Mouse (Mus musculus) fat pad, adult 2 months (tissue): ENCODE data around the gene Abhd17c.
"Not testable (repeated sequence)": the region's sequence is repeated elsewhere in the genome, so short reads cannot be mapped to it uniquely, and the experiment has no call there.

Source experiments
- DNase-seq: peaks from one replicate; pipeline ENCODE4 v3.0.0-alpha.2; 2011; ENCODE audit warnings: low read depth, low spot score; ENCODE audit errors: extremely low read depth

Abhd17c gene

DNA sequence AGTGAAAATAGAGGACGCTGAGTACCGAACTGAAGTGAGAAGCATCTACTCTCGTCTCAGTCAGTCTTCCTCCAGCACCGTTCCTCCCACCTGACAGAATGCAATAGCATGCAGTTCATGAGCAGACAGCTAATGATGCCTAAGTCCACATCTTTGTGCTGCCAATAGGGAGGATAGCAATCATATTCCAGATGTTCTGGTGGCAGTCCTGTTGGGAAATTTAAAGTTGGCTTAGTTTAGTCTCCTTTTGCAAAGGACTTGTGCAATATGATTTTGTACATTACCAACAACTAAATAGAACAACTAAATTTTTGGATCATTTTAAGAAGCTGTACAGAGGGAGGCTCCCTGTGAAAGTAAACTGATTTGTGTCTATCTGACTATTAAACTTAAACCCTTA lies 2.1 kb upstream of the Abhd17c start:
- no peak for DNase-seq

DNA sequence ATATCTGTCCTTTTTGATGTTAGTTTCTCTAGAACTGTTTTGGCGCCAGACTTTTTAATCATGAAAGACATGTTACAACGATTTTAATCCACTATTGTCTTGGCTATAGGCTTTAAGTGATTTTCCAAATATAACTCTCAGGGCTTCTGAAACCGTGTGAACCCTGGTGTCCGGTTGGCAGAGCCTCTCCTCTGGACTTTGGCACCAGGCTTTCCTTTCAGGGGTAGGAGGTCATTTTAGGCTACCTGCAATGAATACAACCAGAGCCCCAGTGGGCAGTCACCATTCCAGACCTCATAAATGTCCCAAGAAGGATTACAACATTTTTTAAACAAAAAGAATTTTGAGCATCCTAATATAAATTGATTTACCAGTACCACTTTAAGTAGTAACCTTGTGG lies 1.1 kb upstream of the Abhd17c start:
- no peak for DNase-seq

DNA sequence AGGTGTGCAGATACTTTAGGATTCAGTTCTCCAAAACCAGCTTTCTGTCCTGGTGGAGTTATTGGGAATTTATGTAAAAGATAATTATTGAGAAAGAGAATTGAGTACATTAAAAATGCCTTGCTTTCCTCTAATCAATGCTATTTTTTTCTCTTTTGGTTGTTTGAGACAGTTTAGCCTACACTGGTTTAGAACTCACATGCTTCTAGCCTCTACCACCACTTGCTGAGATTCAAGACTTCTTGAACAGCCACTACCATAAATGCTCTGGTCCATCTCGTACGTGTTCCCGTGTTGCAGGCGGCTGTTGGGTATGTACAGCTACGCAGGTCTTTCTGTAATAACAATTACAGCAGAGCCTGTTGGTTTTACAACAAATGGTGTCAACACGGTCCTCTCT lies 681 bp upstream of the Abhd17c start:
- DNase-seq, result no peak

DNA sequence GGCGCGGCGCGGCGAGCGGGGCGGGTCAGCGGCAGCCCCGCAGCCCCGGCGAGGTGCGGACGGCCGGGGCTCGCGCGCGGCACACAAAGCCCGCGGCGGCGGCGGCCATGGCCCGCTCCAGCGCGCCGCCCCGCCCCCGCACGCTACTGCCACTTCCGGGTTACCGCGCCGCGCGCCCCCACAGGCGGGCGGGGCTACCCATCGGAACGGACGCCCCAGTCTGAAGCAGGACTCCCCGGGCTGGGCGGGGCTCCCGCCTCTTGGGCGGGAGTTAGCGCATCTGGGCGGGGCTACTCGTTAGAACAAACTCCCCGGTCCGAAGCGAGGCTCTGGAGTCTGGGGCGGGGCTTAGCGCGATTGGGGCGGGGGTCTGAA lies 254 bp upstream of the Abhd17c start:
- no peak for DNase-seq

DNA sequence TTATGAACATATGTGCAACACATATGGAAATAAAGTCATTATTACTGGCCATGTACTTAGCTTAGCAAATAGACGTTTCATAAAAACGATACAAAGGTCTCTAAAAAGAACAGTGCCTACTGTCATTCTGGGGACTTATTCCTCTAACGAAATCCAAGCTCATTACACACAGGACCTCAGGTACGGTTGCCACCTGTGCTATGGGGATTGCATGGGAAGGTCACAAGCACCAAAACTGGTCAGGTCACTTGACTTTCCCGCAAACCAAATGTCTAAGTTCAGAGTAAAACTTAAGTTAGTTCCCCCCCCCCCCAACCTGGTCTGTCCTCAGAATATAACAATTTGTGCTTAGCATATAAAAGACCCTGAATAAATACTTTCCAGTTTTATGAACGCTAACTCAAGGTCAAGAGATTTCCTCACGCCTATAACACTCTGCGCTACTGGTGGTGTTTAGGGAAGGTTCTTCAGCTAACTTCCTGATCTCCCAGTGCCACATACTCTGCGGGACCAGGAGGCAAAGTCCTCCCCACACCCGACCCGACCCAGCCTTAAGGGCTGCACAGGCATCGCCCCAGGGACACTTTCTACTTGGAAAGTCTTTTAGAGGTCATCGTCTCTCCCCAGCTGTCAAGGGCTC lies 1.2 kb downstream of the Abhd17c start:
- DNase-seq, result no peak

DNA sequence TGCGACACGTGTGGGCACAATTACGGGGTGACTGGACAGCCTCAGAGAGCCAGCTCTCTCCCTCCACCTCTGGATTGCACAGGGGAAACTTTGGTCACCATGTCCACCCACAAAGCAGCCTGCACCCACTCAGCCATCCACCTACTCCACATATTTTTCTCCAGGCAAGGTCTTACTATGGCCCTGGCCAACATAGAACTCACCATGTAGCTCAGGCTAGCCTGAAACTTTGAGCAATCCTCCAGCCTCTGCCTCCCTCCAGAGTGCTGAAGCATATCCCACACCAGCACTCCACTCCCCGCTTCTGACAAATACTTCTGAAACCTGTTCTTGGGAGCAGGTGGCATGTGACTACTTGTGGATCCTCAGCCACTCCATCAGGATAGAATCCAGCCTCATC lies 1.9 kb downstream of the Abhd17c start:
- no peak for DNase-seq

DNA sequence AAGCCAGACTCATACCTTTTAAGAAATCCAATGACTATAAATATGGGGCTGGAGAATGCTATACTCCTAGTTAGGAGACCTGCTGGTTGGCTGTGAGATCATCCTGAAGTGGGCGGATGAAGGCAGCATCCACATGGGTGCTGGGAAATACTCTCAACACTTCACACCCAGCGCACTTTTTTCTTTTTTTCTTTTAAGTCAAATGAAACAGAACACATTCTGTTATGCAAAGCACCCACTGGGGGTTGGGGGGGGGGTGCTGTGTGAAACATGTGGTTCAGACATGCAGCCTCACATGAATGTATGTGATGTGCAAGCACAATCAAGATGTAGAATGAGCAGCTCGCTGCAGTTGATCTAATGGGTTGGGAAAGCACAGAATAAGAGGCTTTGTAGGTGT lies 2.8 kb downstream of the Abhd17c start:
- no peak for DNase-seq

DNA sequence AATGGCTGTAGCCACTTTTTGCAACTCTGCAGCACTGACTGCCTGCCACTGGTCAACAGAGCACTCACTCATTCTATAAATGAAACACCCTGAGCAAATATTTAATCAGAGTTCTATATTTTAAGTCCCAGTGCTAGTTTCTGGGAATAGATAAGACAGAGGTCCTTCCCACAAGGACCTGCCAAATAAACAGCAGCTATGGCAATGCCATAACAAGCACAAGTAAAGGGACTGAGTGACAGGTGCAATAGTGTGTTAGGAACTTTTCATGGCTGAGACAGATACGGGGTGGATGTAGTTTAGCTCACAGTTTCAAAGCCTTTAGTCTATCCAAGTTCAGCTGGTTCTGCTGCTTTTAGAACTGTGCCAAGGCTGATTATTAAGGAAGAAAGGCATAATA lies 3.9 kb downstream of the Abhd17c start:
- DNase-seq, result no peak

DNA sequence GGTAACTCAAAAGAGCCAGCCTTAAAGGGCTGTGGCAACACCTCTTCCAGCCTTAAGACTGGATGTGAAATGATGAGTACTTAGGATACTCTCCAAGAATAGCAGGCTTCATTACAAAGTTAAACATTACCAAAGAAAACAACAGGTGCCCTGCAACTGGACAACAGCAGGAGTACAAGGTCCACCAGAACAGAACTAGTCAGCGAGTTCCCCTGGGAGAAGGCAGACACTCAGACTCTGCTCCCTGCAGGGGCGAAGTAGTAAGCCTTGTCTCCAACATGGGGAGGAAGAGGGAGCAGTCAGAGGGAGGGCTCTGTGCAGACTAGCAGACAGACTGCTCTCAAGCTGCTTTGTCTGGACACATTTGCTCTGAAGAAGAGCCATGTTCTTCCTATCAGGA lies 6.1 kb downstream of the Abhd17c start:
- no peak for DNase-seq

DNA sequence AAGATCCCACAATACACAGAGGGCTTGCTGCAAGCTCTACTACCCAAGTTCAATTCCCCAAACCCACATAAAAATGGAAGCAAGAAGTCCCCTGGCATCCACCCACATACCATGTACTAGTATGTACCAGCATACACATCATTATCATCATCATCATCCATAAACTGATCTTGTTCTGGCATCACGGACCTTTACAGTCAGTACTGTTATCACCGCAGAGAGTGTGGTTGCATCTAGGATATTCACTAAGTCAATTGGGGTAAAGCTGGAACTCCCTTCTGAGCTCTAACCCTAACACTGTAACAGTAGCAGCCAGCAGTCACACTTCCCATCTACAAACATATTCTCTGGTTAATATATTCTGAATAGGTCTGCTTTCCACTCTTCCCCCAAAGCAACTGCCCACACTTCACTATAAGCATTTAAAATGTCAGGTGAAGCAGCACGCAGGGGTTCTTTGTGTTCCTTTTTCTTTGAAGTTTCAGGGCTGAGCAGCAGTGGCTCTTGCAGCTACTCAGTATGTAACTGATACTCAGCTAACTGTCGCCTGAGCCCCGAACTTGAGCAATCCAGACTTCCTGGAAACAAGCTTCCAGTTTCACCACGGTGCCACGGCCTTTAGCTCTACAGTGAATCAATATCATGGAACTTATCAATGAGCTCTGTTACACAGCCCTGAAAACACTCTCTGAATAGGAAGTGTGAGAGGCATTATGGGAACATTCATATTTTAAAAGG lies 8.8 kb downstream of the Abhd17c start:
- no peak for DNase-seq

DNA sequence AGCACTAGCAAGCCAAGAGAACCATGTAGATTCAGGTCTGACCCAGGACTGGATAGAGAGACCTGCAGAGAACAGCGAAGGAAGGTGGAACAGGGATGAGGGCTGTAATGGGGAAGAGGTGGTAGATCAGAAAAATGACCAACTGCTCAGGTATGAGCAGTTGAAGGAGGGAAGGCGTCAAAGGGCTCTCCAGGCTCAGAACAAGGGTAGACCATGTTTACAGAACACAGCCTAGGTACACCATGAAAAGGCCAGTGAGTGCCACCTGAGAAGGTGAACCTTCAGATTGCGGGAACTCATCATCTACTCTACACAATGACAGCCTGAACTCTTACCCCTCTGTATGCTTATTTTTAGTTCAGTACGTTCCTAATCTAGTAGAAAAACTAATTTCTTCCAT lies 9.5 kb downstream of the Abhd17c start:
- DNase-seq, result no peak

DNA sequence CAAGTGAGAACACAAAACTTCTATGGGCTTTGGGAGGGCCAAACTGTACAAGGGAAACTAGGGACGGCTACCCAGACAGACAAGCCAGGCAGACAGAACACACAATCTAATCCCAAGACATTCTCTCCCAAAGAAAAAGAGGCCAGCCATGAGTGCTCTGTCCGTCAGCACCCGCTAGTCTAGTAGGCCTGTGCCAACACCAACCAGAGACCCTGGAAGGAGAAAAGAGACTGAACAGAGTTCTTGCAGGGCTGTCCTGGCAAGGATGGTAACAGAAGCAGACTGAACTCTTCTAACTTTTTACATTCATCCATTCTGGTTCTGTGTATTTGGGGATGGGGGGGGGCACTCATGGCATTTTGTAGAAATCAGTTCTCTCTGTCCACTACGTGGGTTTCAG lies 12.1 kb downstream of the Abhd17c start:
- DNase-seq, result no peak

DNA sequence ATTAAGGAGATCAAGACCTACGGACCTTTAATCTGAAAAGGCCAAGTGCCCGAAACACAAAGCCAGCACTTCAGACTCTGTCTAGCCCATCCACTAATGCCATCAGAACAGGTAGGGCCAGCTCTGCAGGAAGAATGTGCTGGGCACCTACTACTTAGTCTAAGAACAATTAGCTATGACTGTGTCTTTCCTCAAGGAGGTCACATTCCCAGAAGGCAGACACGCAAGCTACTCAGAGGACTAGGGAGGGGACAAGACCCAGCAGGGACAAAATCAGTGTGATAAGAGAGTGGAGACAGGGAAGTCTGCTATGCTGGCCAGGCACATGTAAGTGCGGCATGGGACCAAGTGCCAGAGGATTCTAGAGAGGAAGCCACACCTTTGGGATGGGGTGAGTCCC lies 13.0 kb downstream of the Abhd17c start:
- no peak for DNase-seq

DNA sequence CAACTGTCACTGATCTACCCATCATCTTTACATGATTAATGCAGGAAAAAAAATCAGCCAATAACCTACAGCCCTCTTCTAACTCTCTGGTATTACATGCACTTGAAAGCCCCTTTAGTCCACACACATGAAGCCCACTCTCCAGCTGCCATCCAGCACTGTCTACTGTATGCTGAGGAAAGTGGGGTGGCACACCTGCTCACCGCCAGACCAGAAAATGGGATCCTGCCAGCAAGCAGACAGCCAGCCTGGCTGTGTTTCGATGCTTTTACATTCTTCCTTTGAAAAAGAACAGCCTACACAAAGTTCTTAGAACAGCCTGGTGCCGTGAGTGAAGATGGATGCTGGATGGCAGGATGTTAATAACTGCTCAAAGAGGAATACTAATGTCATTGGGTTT lies 13.9 kb downstream of the Abhd17c start:
- DNase-seq, result no peak

DNA sequence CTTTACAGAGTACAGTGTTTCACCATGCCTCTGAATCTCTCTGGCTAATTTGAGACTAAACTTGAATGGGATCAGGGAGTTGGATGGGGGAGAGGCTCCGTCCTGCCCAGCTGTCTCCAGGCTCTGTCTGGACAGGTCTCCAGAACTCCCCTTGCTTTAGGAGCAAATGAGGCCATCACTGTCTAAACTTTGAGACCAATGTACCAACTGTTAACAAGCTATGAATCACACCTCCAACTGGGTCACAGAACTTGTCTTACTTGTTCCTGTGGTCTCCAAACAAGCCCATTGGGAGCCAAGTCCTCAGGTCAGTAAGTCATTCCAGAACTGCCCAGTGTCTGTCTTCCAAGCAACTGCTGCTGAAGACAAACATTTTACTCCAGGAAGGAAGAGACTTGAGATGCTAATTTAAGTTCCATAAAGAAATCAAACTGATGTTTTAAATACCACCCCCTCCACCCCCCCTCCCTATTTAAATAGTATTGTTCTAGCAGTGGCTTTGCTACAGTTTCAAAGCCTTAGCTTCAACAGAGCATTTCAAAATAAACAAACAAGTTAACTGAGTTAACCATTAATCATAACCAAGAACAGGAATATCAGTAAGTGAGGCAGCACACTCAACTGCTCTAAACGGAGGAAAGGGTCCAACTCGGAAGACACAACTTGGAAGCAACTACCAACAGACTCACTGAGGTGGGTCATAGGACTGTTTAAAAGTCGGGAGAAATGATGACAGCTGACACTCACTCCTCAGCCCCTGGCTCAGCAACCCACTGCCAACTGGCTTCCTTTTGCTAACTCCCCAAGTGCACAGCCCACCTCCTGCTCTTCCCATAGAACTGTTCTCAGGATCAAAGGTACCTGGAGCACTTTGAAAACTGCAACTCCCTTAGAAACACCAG lies 15.6 kb downstream of the Abhd17c start:
- peak; percentile 94 for DNase-seq

DNA sequence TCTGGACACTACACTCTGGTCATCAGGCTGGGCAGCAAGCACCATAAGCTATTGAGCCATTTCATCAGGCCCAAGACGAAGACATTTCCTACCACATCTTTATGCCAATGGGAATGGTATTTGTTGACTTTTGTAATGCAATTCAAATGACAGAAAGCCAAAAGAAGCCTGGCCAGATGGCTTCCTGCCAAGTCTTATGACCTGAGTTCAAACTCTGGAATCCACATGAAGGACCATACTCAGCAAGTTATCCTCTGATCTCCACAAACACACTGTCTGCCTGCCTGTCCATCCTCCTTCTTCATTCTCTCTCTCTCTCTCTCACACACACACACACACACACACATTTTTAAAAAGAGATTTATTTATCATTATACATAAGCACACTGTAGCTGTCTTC lies 19.0 kb downstream of the Abhd17c start:
- no peak for DNase-seq

DNA sequence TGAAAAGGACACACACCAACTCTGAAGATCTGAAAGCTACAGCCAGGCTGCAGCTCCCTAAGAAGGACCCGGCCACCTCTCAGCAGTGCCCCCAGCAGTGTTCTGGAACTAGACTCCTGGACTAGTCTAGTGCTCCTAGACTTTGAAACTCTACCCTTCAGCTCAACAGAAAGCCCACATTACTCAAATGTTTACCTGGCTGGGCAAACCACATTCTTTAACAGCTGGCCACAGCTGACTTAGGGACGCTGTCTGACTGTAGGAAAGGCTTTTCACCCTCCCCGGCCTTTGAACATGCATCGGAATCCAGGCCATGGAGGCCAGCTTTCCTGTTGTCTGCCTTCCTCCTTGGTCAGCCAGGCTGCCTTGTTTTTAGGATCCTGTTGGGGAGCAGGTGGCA lies 20.0 kb downstream of the Abhd17c start:
- no peak for DNase-seq

DNA sequence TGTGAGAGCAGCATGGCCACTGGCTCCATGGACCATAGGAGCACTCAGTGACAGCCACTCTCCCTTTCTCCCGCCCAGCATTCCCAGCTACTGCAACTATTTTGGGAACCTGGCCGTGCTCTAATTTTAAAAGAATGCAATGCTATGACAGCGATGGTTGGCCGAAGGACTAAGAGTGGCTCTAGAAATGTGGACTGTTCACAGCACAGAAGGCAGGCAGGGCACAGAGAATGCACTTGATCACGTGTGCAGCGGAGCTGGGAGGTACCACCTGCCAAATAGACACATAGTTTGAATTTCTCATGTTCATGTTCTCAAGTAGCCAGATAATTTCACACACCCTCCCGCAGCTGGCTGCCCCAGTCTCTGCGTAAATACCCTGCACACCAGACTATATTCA lies 23.0 kb downstream of the Abhd17c start:
- no peak for DNase-seq

DNA sequence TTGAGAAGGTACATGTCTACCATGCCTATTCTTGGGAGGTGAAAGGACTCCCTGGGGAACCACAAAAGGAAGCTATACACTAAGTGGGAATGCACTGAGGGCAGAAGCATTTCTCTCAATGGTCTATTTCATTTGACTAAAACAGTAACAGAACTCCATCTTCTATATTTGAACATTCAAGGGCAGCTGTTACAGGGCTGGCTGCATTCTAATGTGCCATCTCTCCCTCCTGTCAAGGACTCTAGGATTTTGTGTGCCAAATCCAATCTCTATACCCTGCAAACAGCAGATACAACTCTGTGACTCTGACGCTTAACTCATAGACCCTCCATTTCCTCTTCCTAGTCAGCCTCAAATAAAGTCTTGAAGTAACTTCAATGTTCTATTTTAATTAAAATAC lies 26.0 kb downstream of the Abhd17c start:
- no peak for DNase-seq

DNA sequence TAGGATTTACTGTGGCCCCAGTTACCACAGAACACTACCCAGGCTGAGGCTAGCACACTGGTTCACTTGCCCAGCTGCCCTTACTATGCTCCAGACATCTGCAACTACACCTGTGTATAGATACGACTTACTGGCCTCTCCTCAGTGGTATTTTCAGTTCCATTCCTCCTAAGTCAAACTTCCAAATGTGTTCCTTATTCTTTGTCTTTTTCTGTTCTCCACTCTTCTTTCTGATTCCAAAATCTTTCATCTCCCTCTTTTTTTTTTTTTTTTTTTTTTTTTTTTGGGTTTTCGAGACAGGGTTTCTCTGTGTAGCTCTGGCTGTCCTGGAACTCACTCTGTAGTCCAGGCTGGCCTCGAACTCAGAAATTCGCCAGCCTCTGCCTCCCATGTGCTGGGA lies 28.0 kb downstream of the Abhd17c start:
- not testable (repeated sequence) for DNase-seq

DNA sequence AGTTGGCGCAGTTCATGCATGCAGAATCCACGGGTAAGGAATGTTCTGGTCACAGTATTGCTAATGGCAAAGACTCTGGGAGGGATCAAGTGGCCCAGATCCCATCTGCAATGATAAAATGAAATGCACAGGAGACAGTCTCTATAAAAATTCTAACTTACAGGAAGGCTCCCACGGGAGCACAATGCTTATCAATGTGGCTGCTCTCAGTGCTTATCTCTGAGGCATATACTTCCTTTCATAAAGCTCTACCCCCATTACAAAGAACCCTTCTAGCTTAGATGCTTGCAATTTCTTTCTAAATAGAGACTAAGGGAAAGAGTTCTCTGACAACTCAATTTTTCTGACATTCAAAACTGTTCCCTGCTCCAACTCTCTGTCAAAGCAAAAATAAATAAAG lies 29.9 kb downstream of the Abhd17c start:
- no peak for DNase-seq

DNA sequence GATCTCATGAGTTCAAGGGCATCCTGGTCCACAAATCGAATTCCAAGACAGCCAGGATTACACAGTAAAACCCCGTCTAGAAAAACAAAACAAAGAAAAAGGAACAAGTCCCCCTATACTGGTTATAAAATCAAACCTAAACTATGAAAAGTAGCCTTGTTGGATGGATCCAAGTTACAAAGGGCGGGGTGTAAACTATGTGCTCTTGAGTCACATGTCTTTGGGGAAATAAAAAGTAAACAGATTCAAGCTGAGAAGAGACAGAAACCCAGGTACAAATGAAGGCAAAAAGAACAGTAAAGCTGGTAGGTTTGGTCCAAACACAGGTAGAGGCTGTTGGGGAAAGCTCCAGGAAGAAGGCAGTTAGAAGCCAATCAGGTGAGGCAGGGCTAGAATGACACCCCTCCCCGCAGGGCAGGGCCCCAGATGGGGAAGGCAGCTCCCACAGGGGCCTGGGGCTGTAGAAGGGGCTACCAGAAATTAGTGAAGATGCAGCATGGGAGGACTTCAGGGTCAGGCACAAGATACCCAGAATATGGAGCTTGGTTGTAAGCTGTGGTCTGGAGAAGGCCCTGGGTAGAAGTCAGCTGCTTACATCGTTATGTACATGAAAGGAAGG lies 31.4 kb downstream of the Abhd17c start:
- no peak for DNase-seq
